Mouse (Mus musculus) bone marrow, adult 2 months (tissue): ENCODE data around the gene Gm8108. TPM values are rescaled to one million over a fixed set of nuclear protein-coding genes. Genes with fewer than 3 reads are reported as not detected.
"Not testable (repeated sequence)": the region's sequence is repeated elsewhere in the genome, so short reads cannot be mapped to it uniquely, and the experiment has no call there.

Source experiments
- H3K27ac ChIP-seq: fragments of 200-500 bp; 2 replicates; pipeline ENCODE4 v1.5.1; 2012; ENCODE audit warnings: low read depth, mild to moderate bottlenecking, control low read depth, inconsistent platforms, low read length; ENCODE audit not compliant: control insufficient read depth, poor library complexity, insufficient read depth
- H3K4me1 ChIP-seq: fragments of 200-500 bp; 2 replicates; pipeline ENCODE4 v1.6.1; 2011; ENCODE audit warnings: low read length; ENCODE audit not compliant: control insufficient read depth, insufficient read depth
- H3K4me3 ChIP-seq: fragments of 200-500 bp; replicated peaks from 2 replicates; pipeline ENCODE3; 2011; ENCODE audit warnings: mild to moderate bottlenecking, low read depth, low read length, control low read depth; ENCODE audit not compliant: control insufficient read depth
- WGBS: fragments of 180-500 bp; shearing (Covaris S2); methylation state at CpG from one replicate; pipeline ENCODE4 v1.1.7; 2018; 5-methylcytosine and 5-hydroxymethylcytosine counted together
- polyA plus RNA-seq: library from polyadenylated mRNA; stranded (reverse); fragments of >200 nt; gene quantifications from 2 replicates; pipeline ENCODE4 v1.2.4, GENCODE M21; 2011; ENCODE audit warnings: low replicate concordance; ENCODE audit not compliant: missing spikeins, insufficient read depth, insufficient read length

Gm8108 gene
- not detected in 2 replicates for polyA plus RNA-seq

- H3K4me1 ChIP-seq, H3K4me3 ChIP-seq, H3K27ac ChIP-seq: not testable (repeated sequence)
- 10% methylated on average over 36 of the region's 37 CpGs for WGBS
These were observed at the start of gene Gm8108 for GRCm38 (mm10) chr14:4110426-4110825. Gene Gm8108, plus strand, starts transcription at chr14:4110526.

GRCm38 (mm10) chr14:4083820-4084219 is 26.5 kb upstream of the Gm8108 start, which contains the start of gene Gm3115:
Gene Gm3115, plus strand, starts transcription at chr14:4084120.
- not testable (repeated sequence) for H3K4me3 ChIP-seq, H3K27ac ChIP-seq, H3K4me1 ChIP-seq
- 46% methylated on average over 3 of the region's 3 CpGs for WGBS

GRCm38 (mm10) chr14:4141646-4142045 is 31.3 kb downstream of the Gm8108 start:
- H3K27ac ChIP-seq, H3K4me3 ChIP-seq, H3K4me1 ChIP-seq: not testable (repeated sequence)
- WGBS: 88% methylated on average over 4 of the region's 4 CpGs

GRCm38 (mm10) chr14:4164730-4165129 is 54.4 kb downstream of the Gm8108 start, which contains the start of gene Gm3127:
Gene Gm3127, plus strand, starts transcription at chr14:4165030.
- H3K4me3 ChIP-seq, H3K27ac ChIP-seq, H3K4me1 ChIP-seq: not testable (repeated sequence)
- WGBS: 50% methylated on average over 1 of the region's 2 CpGs

GRCm38 (mm10) chr14:4182030-4182429 is 71.7 kb downstream of the Gm8108 start:
- H3K4me3 ChIP-seq, H3K4me1 ChIP-seq, H3K27ac ChIP-seq: not testable (repeated sequence)
- 14% methylated on average over 13 of the region's 14 CpGs for WGBS

Other genes starting within 250 kb of the Gm8108 start
- gene Gm2916, start 226.4 kb upstream of the Gm8108 start, polyA plus RNA-seq: not detected in 2 replicates
- gene Gm3029, start 178.8 kb upstream of the Gm8108 start, polyA plus RNA-seq: not detected in 2 replicates
- gene Gm3095, start 147.0 kb upstream of the Gm8108 start, polyA plus RNA-seq: not detected in 2 replicates
- gene Gm3099, start 112.1 kb upstream of the Gm8108 start, polyA plus RNA-seq: not detected in 2 replicates
- gene Gm5796, start 86.6 kb upstream of the Gm8108 start, polyA plus RNA-seq: not detected in 2 replicates
- not detected in 2 replicates for gene Gm3115, start 26.4 kb upstream of the Gm8108 start, polyA plus RNA-seq
- not detected in 2 replicates for gene Gm3127, start 54.5 kb downstream of the Gm8108 start, polyA plus RNA-seq
- gene Gm2974, start 72.0 kb downstream of the Gm8108 start, polyA plus RNA-seq: not detected in 2 replicates
- gene Gm3138, start 139.1 kb downstream of the Gm8108 start, polyA plus RNA-seq: not detected in 2 replicates
- not detected in 2 replicates for gene Gm3149, start 206.8 kb downstream of the Gm8108 start, polyA plus RNA-seq
- not detected in 2 replicates for gene 2610042L04Rik, start 224.2 kb downstream of the Gm8108 start, polyA plus RNA-seq